Mouse (Mus musculus) forebrain, embryonic 12.5 days (tissue): ENCODE data around the gene Ssc5d. TPM values are rescaled to one million over a fixed set of nuclear protein-coding genes. Genes with fewer than 3 reads are reported as not detected.

Experiments
- polyA plus RNA-seq: library from polyadenylated mRNA; unstranded; fragments of >200 nt; fragmentation: Nextera tagmentation; extraction: Ambion mirVana; gene quantifications from 2 replicates; pipeline ENCODE4 v1.2.1, GENCODE M21; 2016

The Ssc5d gene
- polyA plus RNA-seq, 1 experiment from 2014 or later, result 0.89 TPM

Other genes starting within 250 kb of the Ssc5d start
- 112 and 114 TPM in 2 replicates for gene Hspbp1, start 240.7 kb upstream of the Ssc5d start, polyA plus RNA-seq
- gene Brsk1, start 235.2 kb upstream of the Ssc5d start, polyA plus RNA-seq, result 3.6 and 3.8 TPM in 2 replicates
- gene Tmem150b, start 200.5 kb upstream of the Ssc5d start, polyA plus RNA-seq, result 0.27 and 0.35 TPM in 2 replicates
- gene Kmt5c, start 185.7 kb upstream of the Ssc5d start, polyA plus RNA-seq, result 78.9 and 94.2 TPM in 2 replicates
- 31.3 and 32.5 TPM in 2 replicates for gene Cox6b2, start 172.7 kb upstream of the Ssc5d start, polyA plus RNA-seq
- gene Fam71e2, start 154.5 kb upstream of the Ssc5d start, polyA plus RNA-seq, result not detected in 2 replicates
- gene Il11, start 142.9 kb upstream of the Ssc5d start, polyA plus RNA-seq, result 0.24 and 0.77 TPM in 2 replicates
- not detected in 2 replicates for gene Tmem190, start 142.8 kb upstream of the Ssc5d start, polyA plus RNA-seq
- 2.7 and 3.6 TPM in 2 replicates for gene Tmem238, start 136.1 kb upstream of the Ssc5d start, polyA plus RNA-seq
- 306 and 310 TPM in 2 replicates for gene Rpl28, start 132.9 kb upstream of the Ssc5d start, polyA plus RNA-seq
- gene Ube2s, start 113.2 kb upstream of the Ssc5d start, polyA plus RNA-seq, result 434 and 445 TPM in 2 replicates
- gene Shisa7, start 81.1 kb upstream of the Ssc5d start, polyA plus RNA-seq, result 4.0 and 4.6 TPM in 2 replicates
- 2.1 and 2.7 TPM in 2 replicates for gene Isoc2b, start 55.5 kb upstream of the Ssc5d start, polyA plus RNA-seq
- 0.70 and 0.89 TPM in 2 replicates for gene Isoc2a, start 48.6 kb upstream of the Ssc5d start, polyA plus RNA-seq
- 0.24 and 0.41 TPM in 2 replicates for gene Gm36210, start 19.3 kb upstream of the Ssc5d start, polyA plus RNA-seq
- 4.0 and 4.6 TPM in 2 replicates for gene Zfp628, start 10.6 kb upstream of the Ssc5d start, polyA plus RNA-seq
- gene Nat14, start 3.8 kb upstream of the Ssc5d start, polyA plus RNA-seq, result 18.1 and 19.4 TPM in 2 replicates
- gene Sbk2, start 38.6 kb downstream of the Ssc5d start, polyA plus RNA-seq, result not detected in 2 replicates
- not detected in 2 replicates for gene Sbk3, start 45.4 kb downstream of the Ssc5d start, polyA plus RNA-seq
- 55.9 and 56.9 TPM in 2 replicates for gene Zfp579, start 70.4 kb downstream of the Ssc5d start, polyA plus RNA-seq
- 9.5 and 9.6 TPM in 2 replicates for gene Zfp524, start 88.6 kb downstream of the Ssc5d start, polyA plus RNA-seq
- 64.9 and 67.3 TPM in 2 replicates for gene Fiz1, start 88.9 kb downstream of the Ssc5d start, polyA plus RNA-seq
- 0.69 TPM in 1 of 2 replicates, not detected in the other for gene Gm44973, start 89.7 kb downstream of the Ssc5d start, polyA plus RNA-seq
- 6.7 and 7.3 TPM in 2 replicates for gene Zfp865, start 94.6 kb downstream of the Ssc5d start, polyA plus RNA-seq
- 11.0 and 12.8 TPM in 2 replicates for gene Ccdc106, start 94.8 kb downstream of the Ssc5d start, polyA plus RNA-seq
- gene 4632433K11Rik, start 108.3 kb downstream of the Ssc5d start, polyA plus RNA-seq, result not detected in 2 replicates
- gene Zfp784, start 112.7 kb downstream of the Ssc5d start, polyA plus RNA-seq, result 4.0 and 4.5 TPM in 2 replicates
- gene Zfp580, start 125.8 kb downstream of the Ssc5d start, polyA plus RNA-seq, result 44.9 and 46.3 TPM in 2 replicates
- gene U2af2, start 136.4 kb downstream of the Ssc5d start, polyA plus RNA-seq, result 165 and 166 TPM in 2 replicates
- gene Epn1, start 154.4 kb downstream of the Ssc5d start, polyA plus RNA-seq, result 62.9 and 66.4 TPM in 2 replicates
- not detected in 2 replicates for gene Rfpl4, start 191.2 kb downstream of the Ssc5d start, polyA plus RNA-seq
- 0.40 and 0.51 TPM in 2 replicates for gene Rasl2-9, start 200.2 kb downstream of the Ssc5d start, polyA plus RNA-seq
- not detected in 2 replicates for gene Vmn1r55, start 223.9 kb downstream of the Ssc5d start, polyA plus RNA-seq